In genomic region chr13:53285261-53285755, GRCm38 (mm10) we compare ENCODE assay signal across 8 mouse cellular contexts. TPM values are rescaled to one million over a fixed set of nuclear protein-coding genes. Genes with fewer than 3 reads are reported as not detected.
A peak's percentile ranks its signal among the peaks of the same experiment; 100 is the strongest.
DNase-seq lines count a peak whose midpoint lies in the region; ATAC-seq and TF ChIP-seq lines count a peak whose summit lies in the region.

No protein-coding gene starts in this region.

- no peaks in the 10 kb centered on the region for H3K9me3 ChIP-seq in heart, embryonic 15.5 days (replicated peaks)
- H3K9me3 ChIP-seq in limb, embryonic 11.5 days (ENCODE audit: control insufficient read depth, low read length), result no peaks in the 10 kb centered on the region
- H3K9me3 ChIP-seq in neural tube, embryonic 13.5 days, result no peaks in the 10 kb centered on the region

- no peaks in the 10 kb centered on the region for H3K36me3 ChIP-seq in heart, embryonic 15.5 days
- no peaks in the 10 kb centered on the region for H3K36me3 ChIP-seq in limb, embryonic 11.5 days (ENCODE audit: control insufficient read depth, insufficient read depth, low read length)
- no peaks in the 10 kb centered on the region for H3K36me3 ChIP-seq in neural tube, embryonic 13.5 days

- WGBS in lung, adult 2 months, result 2% methylated on average over 35 of the region's 35 CpGs
- WGBS in heart, embryonic 15.5 days, result 1% methylated on average over 35 of the region's 35 CpGs
- WGBS in limb, embryonic 11.5 days, result under 1% methylated on average over 29 of the region's 35 CpGs
- under 1% methylated on average over 35 of the region's 35 CpGs for WGBS in neural tube, embryonic 13.5 days

- peak overlapping the region; percentile 52 for H3K4me3 ChIP-seq in lung, adult 2 months (replicated peaks; ENCODE audit: extremely low read depth, low read depth, low read length)
- H3K4me3 ChIP-seq in heart, embryonic 15.5 days, result peak overlapping the region; percentile 70
- H3K4me3 ChIP-seq in limb, embryonic 11.5 days (ENCODE audit: low read depth, low read length), result peak overlapping the region; percentile 91
- peak overlapping the region; percentile 51 for H3K4me3 ChIP-seq in neural tube, embryonic 13.5 days

- H3K27me3 ChIP-seq in heart, embryonic 15.5 days, result 0 out of 2 replicates have a peak, but pooled peaks cover 9% of the 10 kb centered on the region
- no peaks in the 10 kb centered on the region for H3K27me3 ChIP-seq in limb, embryonic 11.5 days (ENCODE audit: control insufficient read depth, insufficient read depth, low read length)
- peaks cover 47% of the 10 kb centered on the region for H3K27me3 ChIP-seq in neural tube, embryonic 13.5 days

- H3K4me1 ChIP-seq in lung, adult 2 months (ENCODE audit: control insufficient read depth, insufficient read depth, low read length), result no peaks in the 10 kb centered on the region
- peaks cover 42% of the 10 kb centered on the region for H3K4me1 ChIP-seq in heart, embryonic 15.5 days (replicated peaks)
- H3K4me1 ChIP-seq in limb, embryonic 11.5 days (ENCODE audit: control insufficient read depth, insufficient read depth, low read length), result peaks cover 39% of the 10 kb centered on the region
- H3K4me1 ChIP-seq in neural tube, embryonic 13.5 days (replicated peaks), result peaks cover 23% of the 10 kb centered on the region

- no peak for TF ChIP-seq POLR2A in lung, adult 2 months (IDR thresholded peaks at IDR 0.05; ENCODE audit: borderline replicate concordance, extremely low read depth, low read depth, low read length)

- TF ChIP-seq CTCF in lung, adult 2 months (IDR thresholded peaks at IDR 0.05; ENCODE audit: insufficient read depth, low read length), result no peak

- peak overlapping the region; percentile 65 for H3K27ac ChIP-seq in heart, embryonic 15.5 days
- H3K27ac ChIP-seq in limb, embryonic 11.5 days (replicated peaks; ENCODE audit: low read depth, low read length), result peak overlapping the region; percentile 86
- 0 out of 2 replicates have a peak overlapping the region, but pooled peaks have one; percentile 33 for H3K27ac ChIP-seq in neural tube, embryonic 13.5 days (replicated peaks)

- peak overlapping the region; percentile 71 for H3K4me2 ChIP-seq in heart, embryonic 15.5 days
- H3K4me2 ChIP-seq in limb, embryonic 11.5 days (ENCODE audit: low read depth, severe bottlenecking), result peak overlapping the region; percentile 75
- peak overlapping the region; percentile 69 for H3K4me2 ChIP-seq in neural tube, embryonic 13.5 days

- peak; percentile 54; the same call in 1 of the 2 replicates for ATAC-seq in heart, embryonic 15.5 days (replicated peaks; ENCODE audit: insufficient number of reproducible peaks, insufficient read depth, low FRiP score, low read depth)
- ATAC-seq in limb, embryonic 11.5 days (ENCODE audit: insufficient number of reproducible peaks, low FRiP score, low TSS enrichment, low read depth), result peak; percentile 19; the same call in 1 of the 2 replicates
- ATAC-seq in neural tube, embryonic 13.5 days (ENCODE audit: low read depth), result peak; percentile 79

- DNase-seq in lung, adult 2 months, result no peak
- no peak for DNase-seq in lung, adult 18-20 months
- DNase-seq in embryo, embryonic 10.5 days (ENCODE audit: low spot score), result peak; percentile 72
- DNase-seq in limb, embryonic 11.5 days (ENCODE audit: low spot score), result peak; percentile 76
- DNase-seq in thymus, postnatal 0 days (ENCODE audit: low spot score), result no peak
- DNase-seq in spleen, postnatal 36 days (ENCODE audit: low spot score in 2 of 2), result no peak

- peak overlapping the region; percentile 87 for H3K9ac ChIP-seq in heart, embryonic 15.5 days
- H3K9ac ChIP-seq in limb, embryonic 11.5 days (ENCODE audit: low read length), result peak overlapping the region; percentile 96
- H3K9ac ChIP-seq in neural tube, embryonic 13.5 days, result peak overlapping the region; percentile 70

RNA-seq across cellular contexts. Expression of gene Ror2, which starts 0.6 kb away (rescaled TPM):
- polyA plus RNA-seq in lung, adult 2 months (2012; rRNA removed), result 4.0 and 4.3 TPM in 2 replicates
- 14.4 and 18.4 TPM in 2 replicates for polyA plus RNA-seq in heart, embryonic 15.5 days (2015; fragmentation: Nextera tagmentation; extraction: Ambion mirVana)
- 17.8 and 21.1 TPM in 2 replicates for polyA plus RNA-seq in limb, embryonic 11.5 days (2014; fragmentation: Nextera tagmentation; extraction: Ambion mirVana)
- polyA plus RNA-seq in neural tube, embryonic 13.5 days (2015; fragmentation: Nextera tagmentation; extraction: Ambion mirVana), result 5.3 and 5.4 TPM in 2 replicates
- 0.61 and 0.80 TPM in 2 replicates for polyA plus RNA-seq in thymus, postnatal 0 days (2015; fragmentation: Nextera tagmentation; extraction: Ambion mirVana)

Comparison
In these comparisons a context has a peak if more than half of its experiments do, and no peak if none do; other contexts are left out.
1. DNase-seq: peak in embryo, embryonic 10.5 days (single experiment) and limb, embryonic 11.5 days (single experiment); none in lung, adult 2 months (single experiment), lung, adult 18-20 months (0 of 2), thymus, postnatal 0 days (single experiment) and spleen, postnatal 36 days (0 of 2).
2. ATAC-seq: peak in every context shown above with its lines; median percentile 79 in neural tube, embryonic 13.5 days; 54 in heart, embryonic 15.5 days; 19 in limb, embryonic 11.5 days.
3. H3K27ac ChIP-seq: peak in every context shown above with its lines; median percentile 86 in limb, embryonic 11.5 days; 65 in heart, embryonic 15.5 days; 33 in neural tube, embryonic 13.5 days.
4. Peak in every context shown above with its lines, with median percentiles within 50 percentile points of each other: H3K4me3 ChIP-seq, H3K4me2 ChIP-seq and H3K9ac ChIP-seq.